Mouse (Mus musculus) MEL (cell line): ENCODE measurements at regions not wholly inside any gene's neighbourhood (a gene's known extent, or its start where the extent isn't known, plus 50 kb on each side); places are given as distances from the start of the nearest gene placed in this dataset.

Experiments
- DNase-seq: peaks from one replicate; pipeline ENCODE4 v3.0.0; 2011; ENCODE audit warnings: low read depth, low spot score
- H3K27ac ChIP-seq: 2 replicates; pipeline ENCODE4 v1.5.1; 2012; ENCODE audit warnings: low read depth, mild to moderate bottlenecking, control low read depth, low read length, moderate library complexity; ENCODE audit not compliant: control insufficient read depth
- H3K27me3 ChIP-seq, 2 experiments: fragments of 150-350 bp in 1 of 2; sonication (generic) in 1 of 2; 2 replicates each; pipeline ENCODE4 v1.6.1; 2012; ENCODE audit warnings: low read length in 2 of 2, mild to moderate bottlenecking in 2 of 2, improper control_type of control experiment in 1 of 2, moderate library complexity in 1 of 2; ENCODE audit not compliant: insufficient read depth in 2 of 2, control insufficient read depth in 1 of 2
- H3K36me3 ChIP-seq, 2 experiments: 2 replicates each; pipeline ENCODE4 v1.6.1; 2012 to 2014; ENCODE audit warnings: low read length in 2 of 2, improper control_type of control experiment in 1 of 2, inconsistent platforms in 1 of 2, mild to moderate bottlenecking in 1 of 2; ENCODE audit not compliant: insufficient read depth in 2 of 2, control insufficient read depth in 1 of 2
- H3K4me1 ChIP-seq, 2 experiments: fragments of 150-350 bp in 1 of 2; sonication (generic) in 1 of 2; 2 replicates each; pipeline ENCODE4 v1.6.1; 2012; ENCODE audit warnings: low read length in 2 of 2, improper control_type of control experiment in 1 of 2, mild to moderate bottlenecking in 1 of 2; ENCODE audit not compliant: insufficient read depth in 2 of 2, control insufficient read depth in 1 of 2
- H3K4me3 ChIP-seq, 2 experiments: fragments of 150-350 bp in 1 of 2; sonication (generic) in 1 of 2; 2 replicates each; pipeline ENCODE4 v1.5.1; 2012; ENCODE audit warnings: low read depth in 2 of 2, low read length in 2 of 2, mild to moderate bottlenecking in 2 of 2, moderate library complexity in 2 of 2, control low read depth in 1 of 2, improper control_type of control experiment in 1 of 2; ENCODE audit not compliant: control insufficient read depth in 1 of 2, insufficient read depth in 1 of 2
- H3K79me2 ChIP-seq: 2 replicates; pipeline ENCODE4 v1.6.1; 2012; ENCODE audit warnings: mild to moderate bottlenecking, low read length, moderate library complexity; ENCODE audit not compliant: control insufficient read depth, poor library complexity, insufficient read depth
- H3K9ac ChIP-seq: 2 replicates; pipeline ENCODE4 v1.6.1; 2012; ENCODE audit warnings: low read depth, mild to moderate bottlenecking, control low read depth, low read length, moderate library complexity; ENCODE audit not compliant: control insufficient read depth, poor library complexity, severe bottlenecking
- H3K9me3 ChIP-seq: fragments of 150-350 bp; sonication (generic); replicated peaks from 2 replicates; pipeline ENCODE4 v1.6.1; 2012; ENCODE audit warnings: mild to moderate bottlenecking, low read length, improper control_type of control experiment, moderate library complexity; ENCODE audit not compliant: insufficient read depth
- BHLHE40 ChIP-seq: IDR thresholded peaks from 2 replicates; pipeline ENCODE4 v1.6.1; 2012; ENCODE audit warnings: low read depth, mild to moderate bottlenecking, inconsistent platforms, low read length, improper control_type of control experiment, borderline replicate concordance
- CHD1 ChIP-seq: IDR thresholded peaks from 2 replicates; pipeline ENCODE4 v1.6.1; 2012; ENCODE audit warnings: low read depth, mild to moderate bottlenecking, inconsistent platforms, low read length, improper control_type of control experiment
- E2F4 ChIP-seq: IDR thresholded peaks from 2 replicates; pipeline ENCODE4 v1.6.1; 2011; ENCODE audit warnings: low read depth, low read length, improper control_type of control experiment, borderline replicate concordance
- EP300 ChIP-seq, 2 experiments: IDR thresholded peaks; 2 replicates each; pipeline ENCODE4 v1.6.1; 2011; ENCODE audit warnings: improper control_type of control experiment in 2 of 2, low read length in 2 of 2, low read depth in 1 of 2, mild to moderate bottlenecking in 1 of 2
- GABPA ChIP-seq: IDR thresholded peaks from 2 replicates; pipeline ENCODE4 v1.6.1; 2012; ENCODE audit warnings: low read depth, mild to moderate bottlenecking, inconsistent platforms, low read length, improper control_type of control experiment, moderate library complexity
- GATA1 ChIP-seq: IDR thresholded peaks from 2 replicates; pipeline ENCODE4 v1.6.1; 2011; ENCODE audit warnings: low read depth, low read length, improper control_type of control experiment
- HCFC1 ChIP-seq: IDR thresholded peaks from 2 replicates; pipeline ENCODE4 v1.6.1; 2012; ENCODE audit warnings: low read depth, mild to moderate bottlenecking, inconsistent platforms, low read length, improper control_type of control experiment, moderate library complexity
- JUND ChIP-seq: IDR thresholded peaks from 2 replicates; pipeline ENCODE4 v1.6.1; 2011; ENCODE audit warnings: low read depth, mild to moderate bottlenecking, improper control_type of control experiment, low read length
- MAX ChIP-seq: IDR thresholded peaks from 2 replicates; pipeline ENCODE4 v1.6.1; 2011; ENCODE audit warnings: low read length, improper control_type of control experiment
- MAZ ChIP-seq: IDR thresholded peaks from 2 replicates; pipeline ENCODE4 v1.6.1; 2012; ENCODE audit warnings: low read depth, mild to moderate bottlenecking, inconsistent platforms, low read length, improper control_type of control experiment
- MEF2A ChIP-seq: IDR thresholded peaks from 2 replicates; pipeline ENCODE4 v1.6.1; 2014; ENCODE audit warnings: low read depth, mild to moderate bottlenecking, inconsistent platforms, low read length, improper control_type of control experiment; ENCODE audit not compliant: poor library complexity, insufficient replicate concordance, severe bottlenecking; ENCODE audit errors: extremely low read depth
- NELFE ChIP-seq: IDR thresholded peaks from 2 replicates; pipeline ENCODE4 v1.6.1; 2011; ENCODE audit warnings: low read depth, low read length, improper control_type of control experiment
- POLR2A ChIP-seq, 2 experiments: IDR thresholded peaks; 2 replicates each; pipeline ENCODE4 v1.6.1; 2011 to 2012; ENCODE audit warnings: low read length in 2 of 2, mild to moderate bottlenecking in 2 of 2, control low read depth in 1 of 2, improper control_type of control experiment in 1 of 2, low read depth in 1 of 2, moderate library complexity in 1 of 2; ENCODE audit not compliant: control insufficient read depth in 1 of 2, insufficient read depth in 1 of 2, poor library complexity in 1 of 2
- RCOR1 ChIP-seq: IDR thresholded peaks from 2 replicates; pipeline ENCODE4 v1.6.1; 2012; ENCODE audit warnings: low read depth, mild to moderate bottlenecking, inconsistent platforms, low read length, improper control_type of control experiment
- SIN3A ChIP-seq: IDR thresholded peaks from 2 replicates; pipeline ENCODE4 v1.6.1; 2012; ENCODE audit warnings: low read length, improper control_type of control experiment, inconsistent platforms

DNA sequence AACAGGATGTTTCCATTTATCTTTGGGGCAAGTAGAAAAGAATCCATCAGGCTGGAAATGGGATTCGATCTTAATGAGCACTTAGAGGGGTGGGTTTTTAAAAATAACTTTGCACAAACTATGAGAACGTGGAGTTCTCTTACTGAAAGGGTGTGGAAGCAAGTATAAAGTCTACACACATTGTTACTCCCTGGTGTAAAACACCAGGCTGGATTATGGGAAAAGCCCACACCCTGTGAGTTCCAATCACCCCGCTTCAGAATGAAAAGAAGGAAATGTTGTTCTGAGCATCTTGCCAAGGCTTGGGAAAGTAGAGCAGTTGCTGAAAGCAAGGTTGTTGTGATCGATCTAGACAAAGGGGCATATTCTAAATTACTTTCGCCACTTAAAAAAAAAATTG, 65.0 kb upstream of the S1pr1 start:
- no peak for DNase-seq
- Histone ChIP-seq H3K4me3 (no peak overlapping the region), H3K4me1 (no peaks in the 10 kb centered on the region), H3K79me2 (no peaks in the 10 kb centered on the region), H3K9me3 (no peaks in the 10 kb centered on the region), H3K9ac (no peak overlapping the region), H3K27ac (no peak overlapping the region), H3K27me3 (peaks cover 1 to 6% of the 10 kb centered on the region in 2 experiments; a peak in 2 of 4 replicates), H3K36me3 (no peaks in the 10 kb centered on the region)
- TF ChIP-seq GABPA (no peak), BHLHE40 (no peak), RCOR1 (no peak), CHD1 (no peak), POLR2A (IDR thresholded peaks at IDR 0.05; ENCODE audit: control insufficient read depth in 1 of 2, insufficient read depth in 1 of 2, low read depth in 1 of 2, low read length in 2 of 2, poor library complexity in 1 of 2) (no peak), HCFC1 (no peak), GATA1 (no peak), MEF2A (no peak), MAZ (no peak), EP300 (IDR thresholded peaks at IDR 0.05; ENCODE audit: low read depth in 1 of 2, low read length in 2 of 2) (no peak), MAX (no peak), SIN3A (no peak), JUND (no peak), E2F4 (no peak)

DNA sequence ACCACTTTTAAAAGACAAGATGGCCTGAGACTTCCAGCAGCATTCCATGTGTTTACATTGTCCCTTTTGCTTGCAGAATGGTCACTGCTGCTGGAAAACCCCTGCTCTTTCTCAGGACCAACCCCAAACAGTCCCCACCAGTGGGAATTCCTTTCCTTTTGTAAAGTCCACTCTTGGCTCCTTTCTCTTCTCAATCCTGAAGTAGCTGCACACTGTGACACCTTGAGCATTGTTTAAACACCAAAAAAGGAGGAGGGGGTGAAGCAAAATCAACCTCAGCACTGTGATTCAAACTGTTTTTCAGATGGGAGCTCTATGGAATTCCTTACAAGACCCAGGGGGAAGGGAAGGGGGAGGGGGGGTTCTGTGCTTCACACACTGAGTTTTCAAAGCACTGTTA, 67.9 kb upstream of the S1pr1 start:
- peaks cover 1 to 6% of the 10 kb centered on the region in 2 experiments; a peak in 2 of 4 replicates for H3K27me3 ChIP-seq
- TF ChIP-seq NELFE = no peak
- no peak for TF ChIP-seq E2F4
- no peak overlapping the region for H3K9ac ChIP-seq
- no peak overlapping the region for H3K4me3 ChIP-seq
- H3K4me1 ChIP-seq = no peaks in the 10 kb centered on the region
- H3K79me2 ChIP-seq = no peaks in the 10 kb centered on the region
- H3K27ac ChIP-seq = no peak overlapping the region
- no peaks in the 10 kb centered on the region for H3K9me3 ChIP-seq
- DNase-seq = no peak
- H3K36me3 ChIP-seq = no peaks in the 10 kb centered on the region

DNA sequence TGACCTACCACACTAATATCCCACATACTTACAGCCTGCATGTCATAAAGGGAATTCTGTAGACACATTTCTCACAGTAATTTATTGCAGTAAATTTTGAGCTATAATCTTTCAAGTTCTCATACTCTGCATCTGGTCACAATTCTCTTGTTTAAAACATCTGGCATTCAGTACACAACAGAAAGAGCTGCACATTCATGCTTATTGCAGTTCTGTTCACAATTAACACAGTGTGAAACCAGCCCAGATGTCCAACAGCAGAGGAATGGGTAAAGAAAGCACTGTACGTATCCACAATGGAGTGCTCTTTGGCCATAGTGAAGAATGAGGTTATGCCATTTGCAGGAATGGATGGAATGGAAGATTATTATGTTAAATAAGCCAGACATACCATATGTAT, 72.5 kb upstream of the S1pr1 start:
- no peak for TF ChIP-seq NELFE
- no peaks in the 10 kb centered on the region for H3K4me1 ChIP-seq
- no peak overlapping the region for H3K27ac ChIP-seq
- H3K4me3 ChIP-seq = no peak overlapping the region
- peaks cover 0 to 6% of the 10 kb centered on the region in 2 experiments; a peak in 2 of 4 replicates for H3K27me3 ChIP-seq
- H3K36me3 ChIP-seq = no peaks in the 10 kb centered on the region
- no peak overlapping the region for H3K9ac ChIP-seq
- H3K79me2 ChIP-seq = no peaks in the 10 kb centered on the region
- H3K9me3 ChIP-seq = no peaks in the 10 kb centered on the region
- no peak for DNase-seq
